Mouse (Mus musculus) liver, adult 2 months (tissue): Measurements from ENCODE around the gene Olfr1442.

Experiments used
- CTCF ChIP-seq: fragments of 200-500 bp; IDR thresholded peaks from 2 replicates; pipeline ENCODE4 v1.5.1; 2011; ENCODE audit warnings: low read depth, low read length, control low read depth
- POLR2A ChIP-seq: fragments of 200-500 bp; IDR thresholded peaks from 2 replicates; pipeline ENCODE4 v1.6.1; 2011; ENCODE audit warnings: low read length, control low read depth; ENCODE audit not compliant: insufficient read depth; ENCODE audit errors: extremely low read depth

DNA sequence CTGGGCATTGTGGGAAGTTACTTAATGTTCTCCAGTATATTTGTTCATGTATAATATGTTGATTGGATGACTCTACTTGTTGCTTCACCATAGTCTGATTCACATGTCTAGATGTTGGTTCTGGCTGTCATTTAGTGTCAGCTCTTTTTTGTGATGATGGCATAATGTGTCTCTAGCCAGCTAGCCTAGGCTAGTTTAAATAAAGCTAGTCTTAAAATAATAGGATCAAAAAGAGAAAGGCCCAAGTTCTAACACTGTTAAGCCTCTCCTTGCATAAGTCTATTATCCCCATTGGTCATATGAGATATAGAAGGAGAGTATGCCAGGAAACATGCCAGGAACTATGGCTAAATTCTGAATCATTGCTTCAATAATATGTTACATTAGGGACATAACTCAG is 20.7 kb upstream of the Olfr1442 start:
- TF ChIP-seq CTCF (no peak), POLR2A (no peak)
